Mouse (Mus musculus) liver, adult 2 months (tissue): Measurements from ENCODE around the gene Clec2h. TPM values are rescaled to one million over a fixed set of nuclear protein-coding genes. Genes with fewer than 3 reads are reported as not detected.

Experiments
- DNase-seq: peaks from one replicate; pipeline ENCODE4 v3.0.0-alpha.2; 2011; ENCODE audit warnings: low read depth, low spot score; ENCODE audit errors: extremely low read depth
- H3K27ac ChIP-seq: fragments of 200-500 bp; replicated peaks from 2 replicates; pipeline ENCODE4 v1.5.1; 2012; ENCODE audit warnings: low read depth, mild to moderate bottlenecking, control low read depth, inconsistent platforms, low read length; ENCODE audit not compliant: insufficient read depth
- H3K27me3 ChIP-seq: fragments of 200-500 bp; 2 replicates; pipeline ENCODE4 v1.6.1; 2012; ENCODE audit warnings: mild to moderate bottlenecking, moderate library complexity, low read length, inconsistent platforms; ENCODE audit not compliant: control insufficient read depth, insufficient read depth
- H3K36me3 ChIP-seq: fragments of 200-500 bp; 2 replicates; pipeline ENCODE4 v1.6.1; 2012; ENCODE audit warnings: low read length, inconsistent platforms; ENCODE audit not compliant: control insufficient read depth, insufficient read depth
- H3K4me1 ChIP-seq: fragments of 200-500 bp; 2 replicates; pipeline ENCODE4 v1.6.1; 2011; ENCODE audit warnings: low read length; ENCODE audit not compliant: control insufficient read depth, insufficient read depth
- H3K4me3 ChIP-seq: fragments of 200-500 bp; 2 replicates; pipeline ENCODE4 v1.5.1; 2011; ENCODE audit warnings: low read depth, mild to moderate bottlenecking, control low read depth, low read length, moderate library complexity; ENCODE audit not compliant: insufficient read depth
- H3K79me2 ChIP-seq: fragments of 200-500 bp; 2 replicates; pipeline ENCODE4 v1.6.1; 2012; ENCODE audit warnings: inconsistent platforms, mild to moderate bottlenecking, low read length, moderate library complexity; ENCODE audit not compliant: control insufficient read depth, insufficient read depth
- H3K9ac ChIP-seq: fragments of 200-500 bp; 2 replicates; pipeline ENCODE4 v1.6.1; 2012; ENCODE audit warnings: low read depth, mild to moderate bottlenecking, control low read depth, inconsistent platforms, low read length
- CTCF ChIP-seq: fragments of 200-500 bp; IDR thresholded peaks from 2 replicates; pipeline ENCODE4 v1.5.1; 2011; ENCODE audit warnings: low read depth, low read length, control low read depth
- POLR2A ChIP-seq: fragments of 200-500 bp; IDR thresholded peaks from 2 replicates; pipeline ENCODE4 v1.6.1; 2011; ENCODE audit warnings: low read length, control low read depth; ENCODE audit not compliant: insufficient read depth; ENCODE audit errors: extremely low read depth
- WGBS: fragments of 180-500 bp; shearing (Covaris S2); methylation state at CpG from one replicate; pipeline ENCODE4 v1.1.7; 2018; 5-methylcytosine and 5-hydroxymethylcytosine counted together
- polyA plus RNA-seq: library from polyadenylated mRNA; depleted of rRNA; stranded (reverse); fragments of >200 nt; gene quantifications from 2 replicates; pipeline ENCODE4 v1.2.3, GENCODE M21; 2012; rRNA removed
- total RNA-seq: library from RNA; depleted of rRNA; stranded (reverse); fragments of >200 nt; gene quantifications from 2 replicates; pipeline ENCODE4 v1.2.3, GENCODE M21; 2014; rRNA removed

The Clec2h gene
- total and polyA plus RNA-seq, 2 experiments, result 0.62 to 9.0 TPM

GRCm38 (mm10) chr6:128701691-128702090 is 39.5 kb downstream of the Clec2h start:
- DNase-seq, result no peak
- Histone ChIP-seq H3K9ac (no peak overlapping the region), H3K79me2 (no peaks in the 10 kb centered on the region), H3K4me3 (no peak overlapping the region), H3K4me1 (no peaks in the 10 kb centered on the region), H3K27me3 (no peaks in the 10 kb centered on the region), H3K36me3 (no peaks in the 10 kb centered on the region), H3K27ac (no peak overlapping the region)
- WGBS, result 90% methylated on average over 3 of the region's 3 CpGs
- TF ChIP-seq POLR2A (no peak), CTCF (no peak)

GRCm38 (mm10) chr6:128722959-128723358 is 60.8 kb downstream of the Clec2h start, which contains the start of gene Klrb1:
TSS of gene Klrb1 (minus strand) at chr6:128723059.
- 88% methylated on average over 4 of the region's 4 CpGs for WGBS
- H3K9ac ChIP-seq, result no peak within 1 kb of the TSS

More at GRCm38 (mm10) chr6:128722959-128723358, 60.8 kb downstream of the Clec2h start, which contains the start of gene Klrb1:
- no peaks in the 10 kb centered on the region for H3K79me2 ChIP-seq
- no peaks in the 10 kb centered on the region for H3K4me1 ChIP-seq
- H3K4me3 ChIP-seq, result no peak within 1 kb of the TSS
- H3K27me3 ChIP-seq, result no peaks in the 10 kb centered on the region
- no peak for TF ChIP-seq POLR2A
- no peak for TF ChIP-seq CTCF
- H3K36me3 ChIP-seq, result no peaks in the 10 kb centered on the region
- no peak for DNase-seq
- no peak within 1 kb of the TSS for H3K27ac ChIP-seq

Other genes with a start within 250 kb of the Clec2h start
- 3.1 and 4.9 TPM in 2 replicates for gene Itfg2, start 237.5 kb upstream of the Clec2h start, total RNA-seq
- gene Itfg2, start 237.5 kb upstream of the Clec2h start, polyA plus RNA-seq, result 10.6 and 12.1 TPM in 2 replicates
- gene Fkbp4, start 223.7 kb upstream of the Clec2h start, total RNA-seq, result 129 and 150 TPM in 2 replicates
- gene Fkbp4, start 223.7 kb upstream of the Clec2h start, polyA plus RNA-seq, result 99.8 and 146 TPM in 2 replicates
- gene Pzp, start 135.7 kb upstream of the Clec2h start, total RNA-seq, result 1,917 and 2,554 TPM in 2 replicates
- gene Pzp, start 135.7 kb upstream of the Clec2h start, polyA plus RNA-seq, result 1,366 and 1,553 TPM in 2 replicates
- gene A2ml1, start 80.8 kb upstream of the Clec2h start, total RNA-seq, result 3.8 and 8.8 TPM in 2 replicates
- gene A2ml1, start 80.8 kb upstream of the Clec2h start, polyA plus RNA-seq, result 3.7 and 7.5 TPM in 2 replicates
- gene Klrb1a, start 38.9 kb upstream of the Clec2h start, total RNA-seq, result not detected in 2 replicates
- not detected in 2 replicates for gene Klrb1a, start 38.9 kb upstream of the Clec2h start, polyA plus RNA-seq
- not detected in 2 replicates for gene Klrb1, start 60.7 kb downstream of the Clec2h start, total RNA-seq
- not detected in 2 replicates for gene Klrb1, start 60.7 kb downstream of the Clec2h start, polyA plus RNA-seq
- 0.74 and 1.1 TPM in 2 replicates for gene Klrb1c, start 126.8 kb downstream of the Clec2h start, total RNA-seq
- 0.13 and 0.17 TPM in 2 replicates for gene Klrb1c, start 126.8 kb downstream of the Clec2h start, polyA plus RNA-seq
- gene Gm44511, start 163.9 kb downstream of the Clec2h start, total RNA-seq, result 0.37 TPM in 1 of 2 replicates, not detected in the other
- gene Gm44511, start 163.9 kb downstream of the Clec2h start, polyA plus RNA-seq, result not detected in 2 replicates
- gene Klrb1b, start 163.9 kb downstream of the Clec2h start, total RNA-seq, result 0.07 and 0.09 TPM in 2 replicates
- not detected in 2 replicates for gene Klrb1b, start 163.9 kb downstream of the Clec2h start, polyA plus RNA-seq
- gene Clec2i, start 225.2 kb downstream of the Clec2h start, total RNA-seq, result 0.60 and 0.65 TPM in 2 replicates
- 0.07 and 0.10 TPM in 2 replicates for gene Clec2i, start 225.2 kb downstream of the Clec2h start, polyA plus RNA-seq
- 1.1 and 3.3 TPM in 2 replicates for gene BC035044, start 228.7 kb downstream of the Clec2h start, total RNA-seq
- 0.15 and 0.31 TPM in 2 replicates for gene BC035044, start 228.7 kb downstream of the Clec2h start, polyA plus RNA-seq